Mouse (Mus musculus) heart, embryonic 15.5 days (tissue): ENCODE data around the gene Fermt2. TPM values are rescaled to one million over a fixed set of nuclear protein-coding genes. Genes with fewer than 3 reads are reported as not detected.

ENCODE experiments used
- ATAC-seq: fragments of 200-750 bp; cut with Nextera tagmentation; replicated peaks from 2 replicates; pipeline ENCODE4 v1.8.0; 2017; ENCODE audit warnings: low read depth, moderate TSS enrichment; ENCODE audit not compliant: insufficient number of reproducible peaks, insufficient read depth, low FRiP score
- H3K27ac ChIP-seq: fragments of 300-500 bp; sonication (generic); 2 replicates; pipeline ENCODE4 v1.5.1; 2015; ENCODE audit warnings: mild to moderate bottlenecking, inconsistent platforms
- H3K27me3 ChIP-seq: fragments of 300-500 bp; sonication (generic); 2 replicates; pipeline ENCODE4 v1.6.1; 2015; ENCODE audit warnings: inconsistent platforms
- H3K36me3 ChIP-seq: fragments of 300-500 bp; sonication (generic); 2 replicates; pipeline ENCODE4 v1.6.1; 2015; ENCODE audit warnings: mild to moderate bottlenecking, inconsistent platforms
- H3K4me1 ChIP-seq: fragments of 300-500 bp; sonication (generic); replicated peaks from 2 replicates; pipeline ENCODE4 v1.6.1; 2015; ENCODE audit warnings: inconsistent platforms
- H3K4me2 ChIP-seq: fragments of 300-500 bp; sonication (generic); 2 replicates; pipeline ENCODE4 v1.6.1; 2015; ENCODE audit warnings: inconsistent platforms, mild to moderate bottlenecking, moderate library complexity
- H3K4me3 ChIP-seq: fragments of 300-500 bp; sonication (generic); 2 replicates; pipeline ENCODE4 v1.5.1; 2015; ENCODE audit warnings: mild to moderate bottlenecking, inconsistent platforms
- H3K9ac ChIP-seq: fragments of 300-500 bp; sonication (generic); 2 replicates; pipeline ENCODE4 v1.6.1; 2015; ENCODE audit warnings: mild to moderate bottlenecking, inconsistent platforms
- H3K9me3 ChIP-seq: fragments of 300-500 bp; sonication (generic); replicated peaks from 2 replicates; pipeline ENCODE4 v1.6.1; 2016; ENCODE audit warnings: inconsistent platforms
- WGBS: fragments of 180-500 bp; shearing (Covaris S2); methylation state at CpG from one replicate; pipeline ENCODE4 v1.1.7; 2015; ENCODE audit warnings: mixed read lengths; 5-methylcytosine and 5-hydroxymethylcytosine counted together
- polyA plus RNA-seq: library from polyadenylated mRNA; unstranded; fragments of >200 nt; fragmentation: Nextera tagmentation; extraction: Ambion mirVana; gene quantifications from 2 replicates; pipeline ENCODE4 v1.2.1, GENCODE M21; 2015

The Fermt2 gene
- 201 and 265 TPM in 2 replicates for polyA plus RNA-seq

DNA sequence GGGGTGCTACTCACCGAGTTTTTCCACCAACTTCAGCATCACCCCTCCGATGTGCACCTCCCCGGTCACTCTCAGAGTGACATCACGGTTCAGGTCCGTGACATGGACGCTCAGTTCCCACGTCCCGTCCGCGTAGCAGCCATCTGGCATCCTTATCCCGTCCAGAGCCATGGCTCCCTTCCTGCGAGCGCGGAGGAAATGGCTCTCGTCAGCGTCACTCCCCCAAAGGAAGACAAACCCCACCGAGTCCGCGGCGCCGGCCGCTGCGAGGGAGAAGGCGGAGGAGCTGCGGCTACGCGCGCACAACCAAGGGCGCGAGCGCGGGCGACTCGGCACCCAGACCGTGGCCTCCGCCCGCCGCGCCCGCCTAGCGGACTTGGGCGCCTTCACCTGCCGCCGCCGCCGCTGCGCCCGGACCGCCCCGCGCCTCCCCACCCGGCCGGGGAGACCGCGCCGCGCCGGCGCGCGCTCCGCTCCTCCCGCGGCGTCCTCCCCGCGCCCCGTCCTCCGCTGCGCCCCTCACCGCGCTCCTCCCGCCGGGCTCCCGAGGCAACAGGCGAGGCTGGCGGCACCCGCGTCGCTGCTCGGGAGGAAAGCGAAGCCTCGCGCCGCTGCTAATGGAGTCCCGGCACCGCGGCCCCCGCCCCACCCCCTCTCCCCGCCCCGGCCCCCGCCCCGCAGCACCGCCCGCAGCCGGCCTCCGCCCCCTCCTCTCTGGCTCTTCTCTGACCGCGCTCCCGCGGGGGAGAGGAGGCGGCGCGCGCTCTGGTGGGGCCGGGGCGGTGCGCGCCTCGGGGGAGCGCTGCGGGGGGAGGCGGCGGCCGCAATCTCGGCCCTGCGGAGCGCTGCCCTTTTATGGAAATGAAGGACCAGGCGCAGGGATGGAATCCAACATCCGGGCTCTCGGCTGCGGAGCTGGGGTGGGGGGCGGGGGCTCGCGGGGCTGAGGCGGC lies at the start of gene Fermt2:
Fermt2 (minus strand) TSS at position 708 of the 953 bp plus-strand sequence.
- no peaks in the 10 kb centered on the region for H3K36me3 ChIP-seq
- H3K9ac ChIP-seq: peak within 1 kb of the TSS; percentile 96
- no peaks in the 10 kb centered on the region for H3K27me3 ChIP-seq
- H3K4me1 ChIP-seq: peaks cover 24% of the 10 kb centered on the region
- H3K27ac ChIP-seq: peak within 1 kb of the TSS; percentile 100
- peak within 1 kb of the TSS; percentile 81 for H3K4me2 ChIP-seq
- ATAC-seq: peak; percentile 91
- H3K9me3 ChIP-seq: no peaks in the 10 kb centered on the region
- peak within 1 kb of the TSS; percentile 91 for H3K4me3 ChIP-seq
- WGBS: 1% methylated on average over 83 of the region's 126 CpGs

DNA sequence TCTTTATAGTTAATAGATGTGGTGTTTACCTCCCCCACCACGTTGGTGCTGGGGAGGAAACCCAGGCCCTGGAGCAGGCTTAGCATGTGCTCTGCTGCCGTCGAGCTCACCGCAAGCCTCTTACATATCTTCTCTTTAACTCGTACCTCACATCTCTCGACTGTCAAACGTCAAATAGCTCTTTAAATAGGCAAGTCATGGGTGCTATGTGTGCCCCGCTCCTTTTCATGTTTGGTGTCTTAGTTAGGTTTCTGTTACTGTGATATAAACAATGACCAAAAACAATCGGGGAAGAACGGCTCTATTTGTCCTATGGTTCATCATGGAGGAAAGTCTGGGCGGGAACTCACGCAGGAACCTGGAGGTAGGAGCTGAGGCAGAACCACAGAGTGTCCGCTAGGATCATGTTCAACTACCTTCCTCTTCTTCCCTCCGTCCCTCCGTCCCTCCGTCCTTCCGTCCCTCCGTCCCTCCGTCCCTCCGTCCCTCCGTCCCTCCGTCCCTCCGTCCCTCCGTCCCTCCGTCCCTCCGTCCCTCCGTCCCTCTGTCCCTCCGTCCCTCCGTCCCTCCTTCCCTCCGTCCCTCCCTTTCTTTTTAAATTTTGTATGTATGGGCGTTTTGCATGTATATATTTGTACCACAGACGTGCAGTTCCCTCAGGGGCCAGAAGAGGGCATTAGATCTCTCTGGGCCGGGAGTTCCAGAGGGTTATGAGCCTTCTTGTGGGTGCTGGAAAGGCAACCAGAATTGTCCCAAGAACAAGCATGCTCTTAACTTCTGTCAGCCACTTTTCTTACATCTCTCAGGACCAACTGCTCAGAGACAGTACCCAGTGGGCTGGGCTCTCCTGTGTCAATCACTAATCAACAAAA lies 36.4 kb upstream of the Fermt2 start:
- Histone ChIP-seq H3K4me2 (peak overlapping the region; percentile 66), H3K9me3 (no peaks in the 10 kb centered on the region), H3K4me1 (peaks cover 37% of the 10 kb centered on the region), H3K36me3 (no peaks in the 10 kb centered on the region), H3K9ac (peak overlapping the region; percentile 40; the same call in 1 of the 2 replicates), H3K27me3 (no peaks in the 10 kb centered on the region), H3K4me3 (peak overlapping the region; percentile 44), H3K27ac (peak overlapping the region; percentile 88)
- WGBS: 23% methylated on average over 33 of the region's 33 CpGs
- ATAC-seq: no peak

DNA sequence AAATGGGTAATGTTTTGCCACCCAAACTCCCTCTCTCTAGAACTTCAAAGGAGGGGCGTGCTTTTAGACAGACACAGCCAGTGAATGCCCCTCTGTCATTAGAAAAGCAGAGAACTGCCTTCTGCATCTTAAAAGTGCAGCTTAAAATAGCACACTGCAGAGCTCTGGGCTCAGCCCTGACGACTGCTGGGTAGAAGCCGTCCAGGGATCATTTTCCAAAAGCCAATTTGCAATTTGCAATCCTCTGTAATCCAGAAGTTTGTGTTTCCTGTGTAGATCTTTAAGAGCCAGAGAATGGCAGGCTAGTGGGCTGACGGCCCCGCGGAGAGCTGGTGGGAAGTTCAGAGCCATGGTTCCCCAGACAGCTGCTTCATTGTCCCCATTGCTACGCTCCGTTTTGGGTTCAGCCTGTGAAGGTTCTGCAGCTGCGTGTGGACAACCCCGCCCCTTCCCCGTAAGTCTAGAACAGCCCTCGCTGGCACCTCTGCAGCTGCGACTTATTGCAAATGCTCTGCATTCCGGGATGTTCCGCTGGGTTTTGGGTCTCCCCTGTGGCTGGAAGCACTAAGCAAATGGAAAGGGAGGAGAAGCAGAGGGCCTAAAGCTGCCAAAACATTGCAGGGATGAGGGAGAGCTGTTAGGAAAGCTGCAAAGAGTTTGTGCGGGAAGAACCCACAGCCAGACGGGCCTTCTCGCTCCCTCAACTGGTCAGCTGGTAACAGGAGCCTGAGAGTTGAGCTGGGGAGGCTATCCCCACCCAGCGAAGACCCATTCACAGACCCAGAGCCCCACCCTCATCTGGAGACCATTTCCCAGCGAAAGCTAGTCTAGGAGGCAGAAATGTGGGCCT lies 35.5 kb upstream of the Fermt2 start:
- H3K27me3 ChIP-seq: no peaks in the 10 kb centered on the region
- no peaks in the 10 kb centered on the region for H3K36me3 ChIP-seq
- peak overlapping the region; percentile 40 for H3K9ac ChIP-seq
- ATAC-seq: peak; percentile 49; the same call in 1 of the 2 replicates
- peaks cover 37% of the 10 kb centered on the region for H3K4me1 ChIP-seq
- peak overlapping the region; percentile 66 for H3K4me2 ChIP-seq
- no peaks in the 10 kb centered on the region for H3K9me3 ChIP-seq
- peak overlapping the region; percentile 88 for H3K27ac ChIP-seq
- peak overlapping the region; percentile 44 for H3K4me3 ChIP-seq
- 9% methylated on average over 20 of the region's 20 CpGs for WGBS

DNA sequence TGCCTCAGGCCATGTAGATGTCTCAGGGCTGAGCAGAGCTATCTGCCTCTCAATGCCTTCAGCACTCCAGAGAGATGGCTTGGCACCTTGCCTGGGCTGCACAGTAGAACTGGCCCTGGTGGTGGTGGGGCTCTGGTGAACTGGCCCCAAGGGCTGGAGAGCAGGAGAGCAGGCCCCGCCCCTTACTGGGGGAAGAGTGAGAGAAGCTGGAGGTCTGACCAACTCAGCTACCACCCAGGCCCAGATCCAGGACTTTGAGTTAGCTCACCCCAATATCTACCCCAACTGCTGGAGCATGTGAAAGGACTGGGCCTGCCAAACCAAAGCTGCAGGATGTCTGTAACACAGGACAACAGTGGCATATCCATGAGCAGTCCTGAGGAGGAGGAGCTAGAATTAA lies 33.7 kb upstream of the Fermt2 start:
- H3K36me3 ChIP-seq: no peaks in the 10 kb centered on the region
- no peaks in the 10 kb centered on the region for H3K27me3 ChIP-seq
- WGBS: 67% methylated on average over 1 of the region's 1 CpGs
- peak; percentile 81 for ATAC-seq
- peak overlapping the region; percentile 14; the same call in 1 of the 2 replicates for H3K4me2 ChIP-seq
- H3K4me1 ChIP-seq: peaks cover 37% of the 10 kb centered on the region
- H3K9ac ChIP-seq: no peak overlapping the region
- H3K4me3 ChIP-seq: no peak overlapping the region
- H3K9me3 ChIP-seq: no peaks in the 10 kb centered on the region
- peak overlapping the region; percentile 88 for H3K27ac ChIP-seq

DNA sequence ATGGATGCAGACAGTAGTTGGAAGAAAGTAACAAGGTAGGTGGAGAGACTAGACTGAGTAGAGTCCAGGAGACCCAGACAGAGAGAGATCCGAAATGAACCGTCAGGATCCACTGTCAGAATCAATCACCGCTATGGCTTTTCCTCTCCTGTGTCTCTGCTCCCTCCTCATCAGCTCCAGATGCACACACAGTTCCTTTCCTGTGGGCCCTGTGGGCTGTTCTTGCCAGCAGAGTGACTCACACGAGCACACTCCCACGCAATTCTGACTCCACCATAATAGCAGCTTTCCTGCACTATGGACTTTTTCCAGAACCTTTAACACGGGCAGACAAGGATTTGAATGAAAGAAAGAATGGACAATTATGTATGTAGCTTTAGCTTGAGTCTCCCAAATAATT lies 31.8 kb upstream of the Fermt2 start:
- H3K4me2 ChIP-seq: no peak overlapping the region
- 57% methylated on average over 6 of the region's 6 CpGs for WGBS
- H3K4me1 ChIP-seq: peaks cover 37% of the 10 kb centered on the region
- no peaks in the 10 kb centered on the region for H3K27me3 ChIP-seq
- no peak overlapping the region for H3K9ac ChIP-seq
- no peaks in the 10 kb centered on the region for H3K36me3 ChIP-seq
- no peaks in the 10 kb centered on the region for H3K9me3 ChIP-seq
- no peak for ATAC-seq
- no peak overlapping the region for H3K4me3 ChIP-seq
- no peak overlapping the region for H3K27ac ChIP-seq

DNA sequence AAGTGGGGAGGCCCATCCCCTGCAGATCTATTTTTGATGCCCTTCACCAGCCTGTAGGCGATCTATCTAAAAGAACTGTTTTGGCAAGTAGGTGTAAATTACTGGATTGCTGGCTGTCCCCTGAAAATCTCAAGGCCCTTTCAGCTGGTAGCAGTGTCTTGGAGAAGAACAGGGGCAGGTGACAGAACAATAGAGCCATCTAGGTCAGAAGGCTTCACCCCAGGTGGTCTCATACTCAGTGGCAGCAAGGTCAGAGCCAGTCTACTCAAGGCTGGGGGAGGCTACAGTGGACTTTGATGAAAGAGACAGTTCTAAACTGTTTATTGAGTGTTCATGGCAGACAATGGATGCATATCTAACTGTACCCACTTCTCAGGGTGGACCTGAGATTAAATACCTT lies 29.1 kb upstream of the Fermt2 start:
- no peak overlapping the region for H3K4me3 ChIP-seq
- H3K4me1 ChIP-seq: peaks cover 18% of the 10 kb centered on the region
- no peak overlapping the region for H3K27ac ChIP-seq
- H3K9ac ChIP-seq: no peak overlapping the region
- no peak overlapping the region for H3K4me2 ChIP-seq
- H3K27me3 ChIP-seq: no peaks in the 10 kb centered on the region
- no peak for ATAC-seq
- H3K36me3 ChIP-seq: no peaks in the 10 kb centered on the region
- no peaks in the 10 kb centered on the region for H3K9me3 ChIP-seq
- 74% methylated on average over 1 of the region's 1 CpGs for WGBS

DNA sequence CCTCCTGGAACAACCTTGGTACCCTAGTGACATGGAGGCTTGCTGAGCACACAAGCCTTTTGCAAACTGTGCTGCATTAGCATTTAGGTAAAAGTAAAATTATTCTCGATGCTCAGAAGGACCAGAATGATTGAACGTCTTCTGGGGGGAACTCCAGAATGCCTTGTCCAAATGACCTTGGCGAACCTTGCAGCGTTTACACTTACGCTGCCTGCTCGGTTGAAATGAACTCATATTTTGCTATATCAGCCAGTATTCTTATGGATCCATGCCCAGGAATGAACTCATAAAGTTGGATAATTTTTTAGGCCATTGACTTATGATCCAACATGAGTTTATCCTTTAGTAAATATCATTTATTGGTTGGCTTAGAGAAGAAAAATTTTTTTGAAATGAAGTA lies 24.4 kb upstream of the Fermt2 start:
- no peak overlapping the region for H3K4me2 ChIP-seq
- H3K9ac ChIP-seq: no peak overlapping the region
- no peaks in the 10 kb centered on the region for H3K36me3 ChIP-seq
- ATAC-seq: no peak
- H3K4me3 ChIP-seq: no peak overlapping the region
- peak overlapping the region; percentile 70 for H3K27ac ChIP-seq
- no peaks in the 10 kb centered on the region for H3K9me3 ChIP-seq
- H3K27me3 ChIP-seq: no peaks in the 10 kb centered on the region
- H3K4me1 ChIP-seq: peaks cover 13% of the 10 kb centered on the region
- WGBS: 70% methylated on average over 6 of the region's 6 CpGs

DNA sequence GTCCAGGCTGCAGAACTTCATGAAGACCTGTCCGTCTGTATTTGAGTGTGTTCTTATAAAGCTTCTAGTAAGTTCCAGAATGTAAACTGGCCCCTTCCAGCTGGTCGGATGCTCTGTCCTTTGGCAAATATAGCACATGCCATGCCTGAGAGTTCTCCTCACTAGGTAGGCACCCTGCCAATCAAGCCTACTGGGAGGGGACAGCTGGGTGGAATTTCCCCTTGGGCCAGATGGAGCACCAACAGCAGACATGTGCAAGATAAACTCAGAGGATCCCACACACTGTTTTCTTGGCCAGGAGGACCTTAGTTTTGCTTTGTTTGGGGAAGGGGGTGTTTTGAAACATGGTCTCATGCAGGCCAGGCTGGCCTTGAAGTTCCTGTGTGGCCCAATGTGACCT lies 23.9 kb upstream of the Fermt2 start:
- Histone ChIP-seq H3K4me1 (peaks cover 13% of the 10 kb centered on the region), H3K4me2 (no peak overlapping the region), H3K9ac (no peak overlapping the region), H3K9me3 (no peaks in the 10 kb centered on the region), H3K27me3 (no peaks in the 10 kb centered on the region), H3K36me3 (no peaks in the 10 kb centered on the region), H3K27ac (peak overlapping the region; percentile 70), H3K4me3 (no peak overlapping the region)
- WGBS: 34% methylated on average over 2 of the region's 2 CpGs
- 0 out of 2 replicates have a peak, but pooled peaks have one; percentile 74 for ATAC-seq

DNA sequence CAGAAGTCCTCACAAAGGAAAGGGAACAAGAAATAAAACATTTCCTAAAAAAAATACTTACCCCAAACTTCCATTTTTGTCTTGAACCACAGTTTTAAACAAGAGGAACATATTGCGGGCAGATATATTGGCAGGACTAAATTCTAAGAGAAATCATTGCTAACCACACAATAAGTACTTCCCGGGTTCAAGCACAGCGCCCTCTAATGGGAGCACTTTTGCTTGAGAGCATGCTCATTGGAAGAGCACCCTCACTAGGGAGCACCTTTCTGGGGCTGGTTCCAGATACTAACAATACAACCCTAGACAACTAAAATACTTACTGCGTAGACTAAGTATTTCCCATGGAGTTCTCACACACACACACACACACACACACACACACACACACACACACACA lies 22.5 kb upstream of the Fermt2 start:
- Histone ChIP-seq H3K36me3 (no peaks in the 10 kb centered on the region), H3K4me1 (peaks cover 13% of the 10 kb centered on the region), H3K27me3 (no peaks in the 10 kb centered on the region), H3K4me2 (no peak overlapping the region), H3K9ac (no peak overlapping the region), H3K4me3 (no peak overlapping the region), H3K27ac (no peak overlapping the region), H3K9me3 (no peaks in the 10 kb centered on the region)
- WGBS: 76% methylated on average over 4 of the region's 4 CpGs
- no peak for ATAC-seq

DNA sequence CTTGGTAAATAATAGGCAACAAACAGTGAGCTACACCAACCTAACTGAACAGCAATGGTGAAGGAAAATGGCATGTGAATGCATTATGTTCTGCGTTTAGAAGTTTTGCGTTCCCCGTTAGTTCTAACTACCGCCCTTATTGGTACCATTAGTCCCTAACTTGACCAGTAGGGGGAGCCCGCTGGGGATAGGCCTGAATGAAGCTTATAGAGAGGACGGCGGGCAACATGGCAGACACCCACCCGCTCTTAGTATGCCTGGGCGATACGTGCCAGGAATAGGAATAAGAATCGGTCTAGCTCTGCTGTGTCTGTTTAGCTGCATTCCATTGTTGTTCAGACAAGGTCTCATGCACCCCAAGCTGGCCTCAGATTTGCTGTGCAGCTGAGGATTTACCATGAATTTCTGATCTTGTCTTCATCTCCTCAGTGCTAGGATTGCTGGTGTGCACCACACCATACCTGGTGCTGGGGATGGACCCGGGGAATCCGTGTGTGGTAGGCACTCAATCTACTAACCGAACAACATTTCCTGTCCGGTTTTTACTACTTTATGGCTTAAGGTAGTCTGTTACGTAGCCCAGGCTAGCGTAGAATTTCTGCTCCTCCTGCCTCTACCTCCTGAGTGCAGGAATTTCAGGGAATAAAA lies 21.3 kb upstream of the Fermt2 start:
- H3K4me3 ChIP-seq: no peak overlapping the region
- no peaks in the 10 kb centered on the region for H3K9me3 ChIP-seq
- H3K4me1 ChIP-seq: peaks cover 13% of the 10 kb centered on the region
- ATAC-seq: no peak
- H3K9ac ChIP-seq: no peak overlapping the region
- WGBS: 56% methylated on average over 17 of the region's 17 CpGs
- H3K36me3 ChIP-seq: no peaks in the 10 kb centered on the region
- H3K4me2 ChIP-seq: no peak overlapping the region
- no peak overlapping the region for H3K27ac ChIP-seq
- H3K27me3 ChIP-seq: no peaks in the 10 kb centered on the region
